Mouse (Mus musculus) megakaryocyte, embryonic 14.5 days (primary cell): ENCODE results near the gene Yeats4.

Experiments
- FLI1 ChIP-seq: IDR thresholded peaks from 2 replicates; pipeline ENCODE4 v1.6.1; 2012; ENCODE audit warnings: low read length, inconsistent platforms, mixed read lengths
- GATA1 ChIP-seq: IDR thresholded peaks from 3 replicates; pipeline ENCODE4 v1.6.1; 2012; ENCODE audit warnings: mixed read lengths, low read length, inconsistent platforms, borderline replicate concordance

DNA sequence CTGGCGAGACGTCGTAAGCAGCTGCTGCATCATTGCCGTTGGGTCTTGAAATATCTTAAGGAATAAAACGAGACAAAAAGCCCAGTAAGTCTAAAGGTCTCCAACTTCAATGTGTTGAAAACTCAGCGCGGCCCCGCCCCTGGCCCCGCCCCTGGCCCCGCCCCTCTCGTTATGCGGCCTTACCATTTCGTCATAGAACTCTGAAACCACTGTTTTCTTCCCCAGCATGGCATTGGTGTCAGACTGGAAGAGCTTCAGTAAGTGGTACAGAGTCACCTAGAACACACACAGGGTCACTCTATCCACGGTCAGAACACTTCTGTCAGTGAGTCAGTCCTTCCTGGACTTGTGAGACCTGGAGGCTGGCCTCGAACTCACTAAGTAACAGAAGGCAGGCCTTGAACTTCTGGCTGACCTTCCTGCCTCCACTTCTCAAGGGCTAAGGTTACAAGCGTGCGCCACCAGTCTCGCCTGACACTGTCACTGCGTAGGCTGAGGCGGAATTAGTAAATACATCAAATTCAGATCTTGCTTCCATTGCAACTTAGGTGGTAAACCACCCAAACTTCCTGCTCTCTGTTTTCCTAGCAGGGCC lies 7.0 kb downstream of the Yeats4 start:
- TF ChIP-seq GATA1 (no peak), FLI1 (no peak)
